In genomic region chr14:4183375-4183774, GRCm38 (mm10) we compare ENCODE assay signal across 28 mouse cellular contexts. TPM values are rescaled to one million over a fixed set of nuclear protein-coding genes. Genes with fewer than 3 reads are reported as not detected.
DNase-seq lines count a peak whose midpoint lies in the region; ATAC-seq and TF ChIP-seq lines count a peak whose summit lies in the region.
"Not testable (repeated sequence)": the region's sequence is repeated elsewhere in the genome, so short reads cannot be mapped to it uniquely, and the experiment has no call there.
"Had no signal": no experiment of that assay in that cellular context is flagged by ENCODE, and none has a peak within 500 bp of the region (broad histone marks: within the 10 kb centered on the region; RNA-seq: fewer than 3 reads in every experiment).

No protein-coding gene starts in this region.

- not testable (repeated sequence) for H3K27me3 ChIP-seq in ES-Bruce4 (ENCODE audit: control insufficient read depth, insufficient read depth, low read length, poor library complexity, severe bottlenecking); forebrain, postnatal 0 days (ENCODE audit: insufficient read depth, low read length); heart, postnatal 0 days (ENCODE audit: control insufficient read depth, insufficient read depth, low read length); intestine, postnatal 0 days (replicated peaks; ENCODE audit: control insufficient read depth, insufficient read depth, low read length); lung, postnatal 0 days (replicated peaks; ENCODE audit: insufficient read depth, low read length)

- not testable (repeated sequence) for H3K4me2 ChIP-seq in forebrain, postnatal 0 days (ENCODE audit: low read depth); heart, postnatal 0 days (ENCODE audit: low read depth, low read length); intestine, postnatal 0 days (replicated peaks; ENCODE audit: low read depth); lung, postnatal 0 days (replicated peaks; ENCODE audit: low read depth, low read length)

- ATAC-seq in forebrain, postnatal 0 days; heart, postnatal 0 days (ENCODE audit: insufficient read depth, low read depth); intestine, postnatal 0 days; lung, postnatal 0 days: not testable (repeated sequence)

- H3K9ac ChIP-seq in ES-Bruce4 (ENCODE audit: low read depth, poor library complexity, severe bottlenecking); forebrain, postnatal 0 days; heart, postnatal 0 days (replicated peaks; ENCODE audit: low read depth, low read length); intestine, postnatal 0 days (ENCODE audit: low read depth, low read length); lung, postnatal 0 days (replicated peaks; ENCODE audit: low read depth): not testable (repeated sequence)

- not testable (repeated sequence) for H3K4me3 ChIP-seq in ES-Bruce4 (ENCODE audit: low read depth, low read length); forebrain, postnatal 0 days (ENCODE audit: low read depth, low read length); heart, postnatal 0 days (ENCODE audit: low read depth, low read length); intestine, postnatal 0 days (ENCODE audit: low read depth, low read length); lung, postnatal 0 days (ENCODE audit: low read depth, low read length)

- not testable (repeated sequence) for H3K9me3 ChIP-seq in ES-Bruce4 (replicated peaks; ENCODE audit: control insufficient read depth, insufficient read depth, low read length, poor library complexity, severe bottlenecking); forebrain, postnatal 0 days (ENCODE audit: low read length); heart, postnatal 0 days (replicated peaks; ENCODE audit: control insufficient read depth, low read length); intestine, postnatal 0 days (ENCODE audit: control insufficient read depth); lung, postnatal 0 days (ENCODE audit: low read length)

- H3K27ac ChIP-seq in ES-Bruce4 (ENCODE audit: insufficient read depth, low read length); forebrain, postnatal 0 days (ENCODE audit: low read depth, low read length); heart, postnatal 0 days (ENCODE audit: low read depth); intestine, postnatal 0 days (ENCODE audit: low read depth, low read length); lung, postnatal 0 days (ENCODE audit: low read length): not testable (repeated sequence)

- intact Hi-C loops in left cerebral cortex, postnatal 4 days (cut with DNase I) = not testable (repeated sequence)

- 41% methylated on average over 5 of the region's 10 CpGs for WGBS in forebrain, postnatal 0 days
- WGBS in heart, postnatal 0 days = 36% methylated on average over 4 of the region's 10 CpGs
- WGBS in intestine, postnatal 0 days = 39% methylated on average over 4 of the region's 10 CpGs
- 31% methylated on average over 4 of the region's 10 CpGs for WGBS in lung, postnatal 0 days

- TF ChIP-seq EP300 in ES-Bruce4 (IDR thresholded peaks at IDR 0.05; ENCODE audit: insufficient read depth, low read depth, low read length); heart, postnatal 0 days (IDR thresholded peaks at IDR 0.05; ENCODE audit: low read depth); lung, postnatal 0 days (IDR thresholded peaks at IDR 0.05): not testable (repeated sequence)

- DNase-seq in forebrain, postnatal 0 days; heart, postnatal 0 days (ENCODE audit: low spot score); lung, postnatal 0 days (ENCODE audit: low spot score): not testable (repeated sequence)
- DNase-seq in kidney, postnatal 10 days = peak; percentile 7
- peak; percentile 10 for DNase-seq in left cerebral cortex, postnatal 4 days
- DNase-seq in right cerebral cortex, postnatal 14 days = peak; percentile 4

- peak; percentile 9 for TF ChIP-seq CTCF in ES-Bruce4 (IDR thresholded peaks at IDR 0.05; ENCODE audit: low read depth, low read length)
- TF ChIP-seq CTCF in forebrain, postnatal 0 days (IDR thresholded peaks at IDR 0.05; ENCODE audit: low read depth) = peak; percentile 45
- peak; percentile 24 for TF ChIP-seq CTCF in heart, postnatal 0 days (IDR thresholded peaks at IDR 0.05; ENCODE audit: low read depth)
- TF ChIP-seq CTCF in intestine, postnatal 0 days (IDR thresholded peaks at IDR 0.05; ENCODE audit: low read depth) = peak; percentile 25; the same call in 1 of the 2 replicates
- peak; percentile 32 for TF ChIP-seq CTCF in lung, postnatal 0 days (IDR thresholded peaks at IDR 0.05)

- not testable (repeated sequence) for TF ChIP-seq POLR2A in ES-Bruce4 (IDR thresholded peaks at IDR 0.05; ENCODE audit: insufficient read depth, low read length)

- not testable (repeated sequence) for H3K4me1 ChIP-seq in ES-Bruce4 (ENCODE audit: control insufficient read depth, insufficient read depth, low read length); forebrain, postnatal 0 days (ENCODE audit: insufficient read depth); heart, postnatal 0 days (ENCODE audit: control insufficient read depth, insufficient read depth); intestine, postnatal 0 days (replicated peaks; ENCODE audit: control insufficient read depth, insufficient read depth, low read length); lung, postnatal 0 days (ENCODE audit: insufficient read depth, low read depth, low read length)

- not testable (repeated sequence) for H3K36me3 ChIP-seq in ES-Bruce4 (ENCODE audit: control insufficient read depth, insufficient read depth, low read length, poor library complexity, severe bottlenecking); forebrain, postnatal 0 days (ENCODE audit: insufficient read depth); heart, postnatal 0 days (replicated peaks; ENCODE audit: control insufficient read depth, insufficient read depth, low read length); intestine, postnatal 0 days (ENCODE audit: control insufficient read depth, insufficient read depth); lung, postnatal 0 days (ENCODE audit: insufficient read depth, low read length)

RNA-seq across cellular contexts. Expression of gene Gm2974, which starts 1.0 kb away (rescaled TPM):
- polyA plus RNA-seq in ES-Bruce4 (2011; ENCODE audit: insufficient read depth, insufficient read length, low read depth, missing spikeins) = not detected in 2 replicates
- total RNA-seq in forebrain, postnatal 0 days (2014; rRNA removed) = 9.1 and 10.3 TPM in 2 replicates
- polyA plus RNA-seq in forebrain, postnatal 0 days (2015; fragmentation: Nextera tagmentation; extraction: Ambion mirVana) = 12.0 and 13.6 TPM in 2 replicates
- not detected in 2 replicates for total RNA-seq in heart, postnatal 0 days (2014; rRNA removed; ENCODE audit: low replicate concordance)
- not detected in 2 replicates for polyA plus RNA-seq in heart, postnatal 0 days (2015; fragmentation: Nextera tagmentation; extraction: Ambion mirVana)
- polyA plus RNA-seq in intestine, postnatal 0 days (2015; fragmentation: Nextera tagmentation; extraction: Ambion mirVana) = 0.21 TPM in 1 of 2 replicates, not detected in the other
- 10 to 100 TPM in 1 of 2 experiments, 1 to 10 TPM in 1; 6.0 to 10.7 TPM for total RNA-seq in left cerebral cortex, postnatal 4 days (2021)
- polyA plus RNA-seq in lung, postnatal 0 days (2015; fragmentation: Nextera tagmentation; extraction: Ambion mirVana) = 0.07 TPM in 1 of 2 replicates, not detected in the other
- total RNA-seq: adrenal gland, adult 18-20 months; adrenal gland, postnatal 10 days; adrenal gland, postnatal 36 days; G1E; gastrocnemius, adult 18-20 months; gastrocnemius, postnatal 14 days; gastrocnemius, postnatal 4 days had no signal
- polyA plus RNA-seq: erythroblast, embryonic 14.5 days; G1E had no signal

RNA-seq across cellular contexts. Expression of gene Gm3127, which starts 18.5 kb away (rescaled TPM):
- not detected in 2 replicates for polyA plus RNA-seq in ES-Bruce4 (2011; ENCODE audit: insufficient read depth, insufficient read length, low read depth, missing spikeins)
- not detected in 2 replicates for total RNA-seq in forebrain, postnatal 0 days (2014; rRNA removed)
- polyA plus RNA-seq in forebrain, postnatal 0 days (2015; fragmentation: Nextera tagmentation; extraction: Ambion mirVana) = not detected in 2 replicates
- not detected in 2 replicates for total RNA-seq in heart, postnatal 0 days (2014; rRNA removed; ENCODE audit: low replicate concordance)
- not detected in 2 replicates for polyA plus RNA-seq in heart, postnatal 0 days (2015; fragmentation: Nextera tagmentation; extraction: Ambion mirVana)
- polyA plus RNA-seq in intestine, postnatal 0 days (2015; fragmentation: Nextera tagmentation; extraction: Ambion mirVana) = not detected in 2 replicates
- total RNA-seq in left cerebral cortex, postnatal 4 days (2021) = not detected
- polyA plus RNA-seq in lung, postnatal 0 days (2015; fragmentation: Nextera tagmentation; extraction: Ambion mirVana) = not detected in 2 replicates
- total RNA-seq: adrenal gland, adult 18-20 months; adrenal gland, postnatal 10 days; adrenal gland, postnatal 36 days; gastrocnemius, adult 18-20 months; gastrocnemius, postnatal 14 days; gastrocnemius, postnatal 4 days; heart, postnatal 14 days; hematopoietic stem cell, adult 5-6 weeks had no signal
- polyA plus RNA-seq: cortical plate, adult 2 months; embryonic facial prominence, embryonic 10.5 days; embryonic facial prominence, embryonic 13.5 days; erythroblast, embryonic 14.5 days; forebrain, embryonic 12.5 days; forebrain, embryonic 15.5 days; G1E; heart, embryonic 12.5 days; heart, embryonic 15.5 days; hindbrain, embryonic 12.5 days; hindbrain, embryonic 15.5 days; Patski had no signal

Comparison
In these comparisons a context has a peak if more than half of its experiments do, and no peak if none do; other contexts are left out.
1. RNA of gene Gm2974, which starts 1.0 kb away (polyA plus RNA-seq): 12.0 to 13.6 TPM in forebrain, postnatal 0 days; 0.21 TPM in intestine, postnatal 0 days, not detected in heart, postnatal 0 days, not detected in ES-Bruce4 and 0.07 TPM in lung, postnatal 0 days; every median in the first group is over 10 times any median in the second.
2. Peak in every context shown above with its lines, with median percentiles within 50 percentile points of each other: CTCF ChIP-seq.